Mouse (Mus musculus) induced T-regulatory cell, adult 2 months (primary cell): ENCODE data around the gene Fgg.

Experiments used
- DNase-seq: peaks from one replicate; pipeline ENCODE4 v3.0.0-alpha.2; 2012; ENCODE audit warnings: low read depth

Gene Fgg

GRCm38 (mm10) chr3:83025475-83026301 is 18.2 kb downstream of the Fgg start, which contains the start of gene Fga:
Gene Fga, plus strand, starts transcription at chr3:83026076.
- DNase-seq, result no peak

- no peak for DNase-seq
Observed at GRCm38 (mm10) chr3:83027546-83028251, 20.2 kb downstream of the Fgg start.

GRCm38 (mm10) chr3:83030331-83030730 is 22.8 kb downstream of the Fgg start:
- no peak for DNase-seq

GRCm38 (mm10) chr3:83032746-83033308 is 25.3 kb downstream of the Fgg start:
- DNase-seq, result no peak

DNA sequence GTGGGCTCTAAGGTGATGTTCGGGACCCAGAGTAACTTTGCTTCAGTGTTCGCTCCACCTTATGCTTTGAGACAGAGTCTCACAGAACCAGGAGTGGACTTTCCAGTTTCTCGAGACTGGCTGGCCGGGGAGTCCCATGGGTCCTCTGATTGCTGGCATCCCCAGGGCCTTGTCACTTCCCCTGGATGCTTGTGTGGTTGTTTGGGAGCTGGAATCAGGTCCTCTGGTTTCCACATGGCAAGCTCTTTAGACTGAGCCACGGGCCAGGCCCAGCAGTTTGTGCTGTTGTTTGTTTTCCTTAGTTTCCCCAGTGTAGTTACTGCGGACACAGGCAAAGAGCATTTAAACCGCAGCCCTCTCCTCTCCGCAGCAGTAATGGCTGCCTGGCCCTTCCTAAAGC is 26.3 kb downstream of the Fgg start:
- DNase-seq, result no peak

GRCm38 (mm10) chr3:83038865-83039264 is 31.3 kb downstream of the Fgg start:
- no peak for DNase-seq

DNA sequence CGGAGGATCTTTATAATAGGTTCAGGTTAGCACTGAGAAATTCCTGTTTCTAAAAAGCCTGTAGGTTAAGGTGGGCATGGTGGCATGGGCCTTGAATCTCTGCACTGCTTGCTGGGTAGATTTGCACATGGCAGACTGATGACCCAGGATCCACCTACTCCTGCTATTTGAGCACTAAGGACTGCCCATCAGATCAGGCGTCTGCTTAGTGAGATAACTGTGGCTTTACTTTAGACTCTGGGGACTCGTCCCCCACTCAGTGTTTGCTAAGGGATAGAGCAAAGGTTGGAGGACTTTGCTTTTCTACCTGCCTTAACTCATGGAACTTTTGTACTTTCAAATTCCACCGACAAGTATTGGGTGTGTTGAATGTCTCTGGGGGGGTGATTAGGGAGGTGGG is 32.1 kb downstream of the Fgg start:
- no peak for DNase-seq

DNA sequence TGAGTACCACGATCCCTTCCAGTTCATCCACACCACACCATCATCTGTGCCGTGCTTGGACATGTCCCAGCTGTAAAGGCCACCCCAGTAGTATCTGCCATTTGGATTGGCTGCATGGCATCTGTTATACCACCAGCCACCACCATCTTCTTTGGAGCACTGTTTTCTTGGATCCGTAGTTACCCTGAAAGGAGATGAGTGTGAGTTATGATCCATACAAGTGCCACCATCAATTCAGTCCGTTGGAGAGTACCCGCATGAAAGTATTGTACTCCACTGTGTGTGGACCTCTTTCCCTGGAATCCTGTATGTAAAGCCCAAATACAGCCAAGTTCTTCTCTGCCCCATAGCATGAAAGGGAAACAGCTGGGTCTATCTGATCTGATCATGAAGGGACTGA is 34.9 kb downstream of the Fgg start:
- no peak for DNase-seq

- no peak for DNase-seq
Observed at GRCm38 (mm10) chr3:83046649-83047048, 39.1 kb downstream of the Fgg start.

DNA sequence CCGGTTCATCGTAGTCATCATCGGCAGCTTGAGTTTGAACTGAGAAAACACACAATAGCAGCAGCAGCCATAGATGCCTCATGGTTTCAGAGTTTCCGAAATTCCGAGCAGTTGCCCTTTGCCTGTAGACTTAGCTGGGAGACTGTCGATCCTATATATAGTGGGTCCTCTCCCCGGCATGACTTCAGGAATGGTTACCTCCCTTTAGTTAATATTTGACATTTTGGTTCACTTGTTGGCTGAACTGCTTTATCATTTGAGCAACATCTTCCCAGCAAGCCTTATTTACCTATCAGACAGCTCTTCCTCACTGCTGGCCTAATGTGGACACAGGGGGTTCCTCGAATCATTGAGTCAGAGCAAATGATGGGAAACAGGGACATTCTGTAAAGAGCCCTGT is 42.2 kb downstream of the Fgg start, which contains the start of gene Fgb:
TSS of gene Fgb (minus strand) at position 184 of the 400 bp plus-strand sequence.
- no peak for DNase-seq

DNA sequence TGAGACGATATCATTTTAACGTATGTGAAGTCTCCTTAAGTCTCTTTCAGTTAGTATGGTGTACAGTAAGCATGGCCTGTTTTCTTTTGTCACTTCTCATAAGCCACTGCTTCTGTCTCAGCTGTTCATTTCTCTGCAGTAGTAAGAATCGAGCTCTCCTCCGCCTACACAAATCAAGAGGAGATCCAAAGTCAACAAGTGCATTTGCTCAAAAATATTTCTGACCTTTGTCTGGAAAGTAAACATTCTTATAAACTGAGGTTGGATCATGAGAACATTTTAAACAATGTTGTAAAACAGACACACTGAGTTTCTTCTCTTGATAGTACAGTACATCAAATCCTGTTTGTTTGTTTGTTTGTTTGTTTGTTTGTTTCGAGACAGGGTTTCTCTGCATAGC is 43.1 kb downstream of the Fgg start:
- no peak for DNase-seq

GRCm38 (mm10) chr3:83052102-83052501 is 44.6 kb downstream of the Fgg start:
- no peak for DNase-seq

GRCm38 (mm10) chr3:83053126-83053525 is 45.6 kb downstream of the Fgg start:
- DNase-seq, result peak; percentile 8

GRCm38 (mm10) chr3:83053758-83054157 is 46.2 kb downstream of the Fgg start:
- DNase-seq, result peak; percentile 74

- DNase-seq, result no peak
Observed at GRCm38 (mm10) chr3:83054759-83055158, 47.2 kb downstream of the Fgg start.

DNA sequence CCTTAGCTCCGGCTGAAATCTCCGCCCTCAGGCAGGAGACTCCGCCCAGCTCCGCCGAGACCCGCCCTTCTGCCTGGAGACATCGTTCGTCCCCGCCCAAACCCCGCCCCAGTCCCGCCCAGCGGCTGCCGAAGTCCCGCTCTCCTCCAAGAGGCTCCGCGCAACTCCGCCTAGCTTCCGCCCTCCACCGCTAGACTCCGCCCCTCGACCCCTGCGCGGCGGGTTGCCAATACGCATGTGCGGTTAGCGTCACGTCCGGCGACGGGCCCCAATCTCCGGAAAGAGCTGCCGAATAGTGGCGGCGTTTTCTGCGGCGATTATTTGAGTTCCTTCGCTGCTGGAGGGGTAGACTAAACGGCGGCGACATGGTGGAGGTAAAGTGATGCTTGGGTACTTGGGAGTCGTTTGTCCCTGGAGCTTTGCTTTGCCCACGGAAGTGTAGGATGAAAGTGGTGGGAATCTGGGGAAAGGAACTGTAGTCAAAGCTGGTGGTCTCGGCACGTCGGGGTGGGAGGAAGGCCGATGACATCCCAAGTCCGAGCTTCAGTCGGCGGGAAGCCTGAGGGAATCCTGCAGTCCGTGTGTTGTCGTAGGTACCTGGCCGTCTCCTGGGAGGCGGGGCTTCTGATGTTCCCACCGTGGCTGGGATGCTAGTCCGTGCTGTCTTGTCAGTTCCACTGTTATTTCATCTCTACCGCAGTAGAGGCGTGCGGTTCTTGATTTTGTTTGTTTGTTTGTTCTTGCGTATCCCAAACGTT is 47.9 kb downstream of the Fgg start, which contains the start of gene Plrg1:
TSS of gene Plrg1 (plus strand) at position 242 of the 758 bp plus-strand sequence.
- peak; percentile 99 for DNase-seq

DNA sequence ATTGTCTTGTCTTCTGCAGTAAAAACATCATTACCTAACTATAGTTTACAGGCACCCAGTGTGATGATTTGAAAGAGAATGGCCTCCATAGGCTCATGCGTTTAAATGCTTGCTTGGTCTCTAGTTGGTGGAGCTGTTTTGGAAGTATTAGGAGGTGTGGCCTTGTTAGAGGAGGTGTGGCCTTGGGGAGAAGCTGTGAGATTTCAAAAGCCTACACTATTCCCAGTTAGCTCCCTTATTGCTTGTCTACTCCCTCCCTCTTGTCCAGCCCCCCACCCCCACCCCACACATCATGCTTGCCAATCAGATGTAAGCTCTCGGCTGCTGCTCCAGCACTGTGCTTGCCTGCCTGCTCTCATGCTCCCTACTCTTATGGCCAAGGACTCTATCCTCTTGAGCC is 49.5 kb downstream of the Fgg start:
- peak; percentile 10 for DNase-seq
